Mouse (Mus musculus): ENCODE results near the gene Treh.

Gene Treh

GRCm38 (mm10) chr9:44672291-44672865, 655 bp upstream of the Treh start:
- no peak for DNase-seq (ENCODE audit: extremely low spot score, low read depth, low spot score)

GRCm38 (mm10) chr9:44678288-44678871, 5.3 kb downstream of the Treh start:
- DNase-seq (ENCODE audit: extremely low spot score, low read depth, low spot score) = no peak

GRCm38 (mm10) chr9:44679565-44679964, 6.5 kb downstream of the Treh start:
- DNase-seq (ENCODE audit: extremely low spot score, low read depth, low spot score) = no peak

GRCm38 (mm10) chr9:44683046-44683445, 10.0 kb downstream of the Treh start:
- no peak for DNase-seq (ENCODE audit: extremely low spot score, low read depth, low spot score)

GRCm38 (mm10) chr9:44685346-44686330, 12.6 kb downstream of the Treh start:
- no peak for DNase-seq (ENCODE audit: extremely low spot score, low read depth, low spot score)

- DNase-seq (ENCODE audit: extremely low spot score, low read depth, low spot score) = no peak
Measured at GRCm38 (mm10) chr9:44686638-44687037, 13.6 kb downstream of the Treh start.

GRCm38 (mm10) chr9:44688013-44688412, 15.0 kb downstream of the Treh start:
- DNase-seq (ENCODE audit: extremely low spot score, low read depth, low spot score) = no peak

- DNase-seq (ENCODE audit: extremely low spot score, low read depth, low spot score) = no peak
Measured at GRCm38 (mm10) chr9:44690641-44691040, 17.6 kb downstream of the Treh start.

GRCm38 (mm10) chr9:44691671-44692520, 18.9 kb downstream of the Treh start:
- DNase-seq (ENCODE audit: extremely low spot score, low read depth, low spot score) = no peak

- no peak for DNase-seq (ENCODE audit: extremely low spot score, low read depth, low spot score)
Measured at GRCm38 (mm10) chr9:44693071-44693470, 20.0 kb downstream of the Treh start.

- DNase-seq (ENCODE audit: extremely low spot score, low read depth, low spot score) = no peak
Measured at GRCm38 (mm10) chr9:44697866-44698265, 24.8 kb downstream of the Treh start.

- DNase-seq (ENCODE audit: extremely low spot score, low read depth, low spot score) = no peak
Measured at GRCm38 (mm10) chr9:44699196-44699595, 26.2 kb downstream of the Treh start.

GRCm38 (mm10) chr9:44699730-44700129, 26.7 kb downstream of the Treh start:
- DNase-seq (ENCODE audit: extremely low spot score, low read depth, low spot score) = no peak

GRCm38 (mm10) chr9:44707749-44708428, 34.9 kb downstream of the Treh start:
- no peak for DNase-seq (ENCODE audit: extremely low spot score, low read depth, low spot score)

- DNase-seq (ENCODE audit: extremely low spot score, low read depth, low spot score) = no peak
Measured at GRCm38 (mm10) chr9:44708429-44708765, 35.4 kb downstream of the Treh start.

- DNase-seq (ENCODE audit: extremely low spot score, low read depth, low spot score) = no peak
Measured at GRCm38 (mm10) chr9:44708925-44709324, 35.9 kb downstream of the Treh start.

- no peak for DNase-seq (ENCODE audit: extremely low spot score, low read depth, low spot score)
Measured at GRCm38 (mm10) chr9:44709600-44709999, 36.6 kb downstream of the Treh start.

GRCm38 (mm10) chr9:44710213-44710612, 37.2 kb downstream of the Treh start:
- no peak for DNase-seq (ENCODE audit: extremely low spot score, low read depth, low spot score)

- DNase-seq (ENCODE audit: extremely low spot score, low read depth, low spot score) = no peak
Measured at GRCm38 (mm10) chr9:44711602-44712001, 38.6 kb downstream of the Treh start.

GRCm38 (mm10) chr9:44713080-44713479, 40.0 kb downstream of the Treh start:
- no peak for DNase-seq (ENCODE audit: extremely low spot score, low read depth, low spot score)

GRCm38 (mm10) chr9:44713574-44713973, 40.5 kb downstream of the Treh start:
- no peak for DNase-seq (ENCODE audit: extremely low spot score, low read depth, low spot score)

All from hindlimb bud, embryonic 11.5 days (tissue).